Mouse (Mus musculus) cerebellum, postnatal 36 days (tissue): Measurements from ENCODE around the gene Samd8.
A peak's percentile ranks its signal among the peaks of the same experiment; 100 is the strongest.

ENCODE experiments used
- DNase-seq, 2 experiments: peaks; one replicate each; pipeline ENCODE4 v3.0.0; 2021 to 2022; ENCODE audit warnings: mixed read lengths in 2 of 2

The Samd8 gene

DNA sequence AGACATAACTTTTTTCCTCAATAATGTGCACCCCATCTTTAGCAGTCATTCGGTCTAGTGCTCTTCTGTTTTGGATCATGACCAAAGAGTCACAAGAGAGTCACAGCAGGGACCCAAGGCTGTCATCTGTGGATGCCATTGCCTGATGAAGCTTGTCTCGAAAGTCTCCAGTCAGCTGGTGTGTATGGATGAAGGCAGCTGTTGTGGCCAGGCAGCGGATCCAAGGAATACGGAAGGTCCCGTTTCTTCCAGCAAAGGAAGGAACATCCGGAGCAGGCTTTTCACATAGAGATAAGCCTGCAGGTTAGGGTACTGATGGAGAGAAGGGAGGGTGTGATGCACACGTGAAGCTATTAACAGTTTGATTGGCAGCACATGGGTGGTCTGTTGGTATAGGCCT is 51.3 kb downstream of the Samd8 start:
- DNase-seq = no peak

DNA sequence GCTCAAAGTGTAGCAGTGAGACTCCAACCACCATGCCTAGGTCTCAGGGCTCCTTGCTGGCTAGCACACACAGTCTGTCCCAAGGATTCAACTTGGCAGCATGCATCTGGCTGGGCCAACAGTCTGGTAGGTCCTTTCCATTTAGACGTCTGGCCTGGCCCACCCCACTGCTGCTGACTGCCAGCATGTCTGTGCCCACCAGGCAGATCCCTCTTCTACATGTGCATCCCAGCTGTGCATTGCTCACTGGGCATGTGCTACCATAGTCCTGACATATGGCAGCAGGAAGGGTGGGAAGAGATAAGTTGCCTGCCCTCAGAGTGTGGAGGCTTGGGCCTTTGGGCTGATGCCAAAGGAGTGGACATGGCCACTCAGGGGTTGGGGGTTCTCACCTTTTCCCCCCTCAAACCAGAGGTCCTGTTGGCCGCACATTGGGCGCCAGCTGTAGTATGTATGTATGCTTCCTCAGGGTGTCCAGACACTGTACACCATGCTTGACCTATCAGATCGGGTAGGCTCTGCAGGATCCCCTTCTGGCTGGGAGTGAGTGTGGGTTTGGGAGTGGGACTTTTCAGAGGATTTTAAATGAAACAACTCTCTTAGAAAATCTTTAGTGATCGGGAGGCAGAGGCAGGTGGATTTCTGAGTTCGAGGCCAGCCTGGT is 52.3 kb downstream of the Samd8 start:
- no peak for DNase-seq

DNA sequence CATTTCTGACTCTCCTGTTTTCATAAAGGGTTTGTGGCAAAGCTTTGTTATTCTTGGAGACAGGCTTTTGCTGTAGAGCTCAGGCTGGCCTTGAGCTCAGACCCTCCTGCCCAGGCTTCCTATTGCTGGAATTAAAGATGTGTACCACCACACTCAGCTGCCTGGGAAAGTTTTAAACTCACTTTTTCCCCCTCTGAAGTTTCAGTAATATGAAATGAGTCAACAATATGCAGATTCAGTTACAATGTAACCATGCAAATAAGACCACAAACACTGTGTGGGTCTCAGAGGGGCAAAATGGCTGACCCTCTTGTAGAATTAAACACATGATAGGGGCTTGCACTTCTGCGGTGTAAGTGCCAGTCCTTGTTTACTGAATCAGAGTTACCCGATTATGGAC is 55.9 kb downstream of the Samd8 start:
- DNase-seq = no peak

DNA sequence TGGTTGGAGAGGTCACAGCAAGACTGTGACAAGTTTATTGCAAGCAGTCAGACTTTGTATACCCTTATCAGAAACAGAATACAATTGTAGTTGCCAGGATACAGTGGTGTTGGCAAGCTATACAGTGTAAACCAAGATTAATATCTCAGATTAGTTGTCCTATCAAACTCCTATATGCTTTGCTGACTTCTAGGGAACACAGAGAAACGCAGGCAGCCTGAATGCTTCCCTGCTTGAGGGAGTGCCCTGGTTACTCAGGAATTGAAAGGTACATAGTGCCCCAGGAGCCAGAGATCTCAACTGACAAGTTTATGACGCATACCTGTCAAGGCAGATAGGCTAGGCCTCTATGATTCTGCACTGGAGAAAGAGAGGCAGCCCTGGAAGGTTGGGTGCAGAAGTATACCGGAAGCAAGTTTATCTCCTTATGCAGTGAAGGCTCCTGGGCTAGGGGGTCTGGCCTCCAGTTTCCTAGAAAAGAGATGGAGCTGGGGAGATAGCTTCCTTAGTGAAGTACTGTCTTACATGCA is 56.4 kb downstream of the Samd8 start:
- no peak for DNase-seq

DNA sequence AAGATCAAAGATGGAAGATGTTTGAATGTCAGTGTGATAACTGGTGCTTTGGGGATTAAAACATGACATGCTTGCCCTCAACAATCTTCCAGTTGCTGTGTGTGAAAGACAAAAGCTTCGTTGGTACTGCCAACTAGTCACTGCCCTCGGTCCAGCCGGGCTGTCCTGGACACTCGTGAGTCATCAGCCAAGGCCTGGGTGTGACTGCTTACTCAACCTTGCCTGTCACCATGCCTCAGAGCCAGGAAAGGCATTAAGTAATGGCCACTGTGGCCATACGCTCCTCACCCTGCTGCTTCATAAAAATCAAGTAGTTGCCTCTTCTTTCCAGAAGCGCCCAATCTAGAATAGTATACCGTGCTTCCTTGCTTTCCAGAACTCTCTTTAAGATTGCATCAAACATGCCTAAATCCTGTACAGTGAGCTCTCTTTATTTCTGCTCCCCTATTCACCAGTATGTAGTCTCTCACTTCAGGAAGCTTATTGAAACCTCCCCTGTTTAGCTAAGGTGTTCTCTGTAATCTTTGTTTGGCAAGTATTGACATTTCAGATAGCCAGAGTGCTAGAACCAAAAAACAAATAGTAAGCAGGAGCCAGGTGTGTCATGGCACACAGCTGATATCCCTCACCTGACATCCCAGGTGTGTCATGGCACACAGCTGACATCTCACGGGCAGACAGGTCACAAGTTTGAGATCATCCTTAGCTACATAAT is 58.0 kb downstream of the Samd8 start:
- DNase-seq = no peak

DNA sequence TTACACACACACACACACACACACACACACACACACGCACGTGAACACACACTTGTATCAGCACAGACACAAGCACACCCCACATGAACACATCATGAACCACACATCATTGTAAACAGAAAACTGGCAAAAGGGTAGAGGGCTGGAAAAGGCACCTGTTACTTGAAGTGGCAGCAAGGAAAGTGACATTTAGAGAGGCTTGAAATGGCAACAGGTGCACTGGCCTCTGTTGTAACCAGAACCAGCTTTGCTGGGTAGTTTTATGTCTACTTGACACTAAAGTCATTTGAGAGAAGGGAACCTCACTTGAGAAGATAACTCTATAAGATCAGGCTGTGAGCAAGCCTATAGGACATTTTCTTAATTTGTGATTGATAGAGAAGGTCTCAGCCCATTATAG is 59.1 kb downstream of the Samd8 start:
- no peak for DNase-seq

DNA sequence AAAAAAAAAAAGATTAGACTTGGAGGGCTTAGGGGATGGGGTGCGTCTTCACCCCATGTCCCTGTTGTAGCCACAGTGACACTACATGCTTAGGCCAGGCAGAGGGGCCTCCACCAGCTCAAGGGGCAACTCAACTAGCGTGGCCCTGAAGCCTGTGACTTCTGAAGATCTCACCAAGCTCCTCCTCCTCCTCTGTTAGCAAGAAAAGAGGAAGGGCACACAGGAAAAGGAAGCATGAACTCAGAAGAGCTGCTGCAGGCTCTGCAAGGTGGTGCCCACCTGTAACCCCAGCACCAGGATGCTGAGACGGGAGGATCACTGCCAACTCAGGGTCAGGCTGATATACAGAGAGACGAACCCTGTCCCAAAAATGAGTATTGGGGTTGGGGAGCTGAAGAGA is 61.0 kb downstream of the Samd8 start:
- DNase-seq = no peak

DNA sequence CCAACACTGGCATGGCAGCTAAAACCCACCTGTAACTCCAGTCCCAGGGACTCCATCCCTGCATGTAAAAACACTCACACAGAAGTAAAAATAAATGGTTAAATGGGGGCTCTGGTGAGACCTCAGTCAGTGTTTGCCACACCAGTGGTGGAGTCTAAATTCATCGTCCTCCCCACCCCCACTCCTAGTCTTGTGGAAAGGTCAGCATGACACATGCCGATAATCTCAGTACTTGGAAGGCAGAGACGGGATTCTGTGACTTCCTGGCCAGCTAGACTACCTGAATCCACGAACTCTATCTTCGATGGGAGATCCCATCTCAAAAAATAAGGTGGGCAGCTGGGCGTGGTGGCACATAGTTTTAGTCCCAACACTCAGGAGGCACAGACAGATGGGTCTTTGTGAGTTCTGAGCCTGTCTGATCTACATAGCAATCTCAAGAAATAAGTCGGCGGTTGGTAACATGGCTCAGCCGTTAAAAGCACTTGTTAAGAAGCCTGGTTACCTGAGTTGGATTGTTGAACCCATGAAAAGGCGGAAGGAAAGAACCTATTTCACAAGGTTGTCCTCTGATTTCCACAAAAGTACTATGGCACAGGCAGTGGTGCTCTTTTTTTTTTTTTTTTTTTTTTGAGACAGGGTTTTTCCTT is 61.5 kb downstream of the Samd8 start:
- no peak for DNase-seq

DNA sequence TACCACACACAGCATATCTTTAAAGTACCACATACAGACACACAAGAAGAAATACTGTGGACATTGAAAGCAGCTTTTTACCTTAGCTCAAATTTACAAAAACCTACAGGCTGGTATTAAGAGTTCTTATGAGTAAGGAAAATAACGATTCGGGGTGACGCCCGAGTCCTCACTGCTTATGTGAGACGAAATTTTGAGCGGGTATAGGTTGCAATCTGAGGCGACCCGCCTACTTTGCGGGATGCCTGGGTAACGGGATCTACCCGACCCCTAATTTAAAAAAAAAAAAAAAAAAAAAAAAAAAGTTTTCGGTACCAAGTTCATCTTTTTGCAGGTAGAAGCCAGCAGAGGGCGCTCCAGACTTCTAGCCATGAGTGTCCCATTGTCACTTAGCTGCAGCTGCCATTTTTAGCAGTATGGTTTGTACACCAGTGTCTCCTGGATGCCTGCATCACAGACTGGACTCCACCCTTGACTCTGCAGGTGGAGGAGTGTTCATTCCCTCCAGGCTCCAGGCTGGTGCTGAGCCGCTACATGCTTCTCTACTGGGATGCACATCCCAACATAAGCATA is 62.3 kb downstream of the Samd8 start:
- DNase-seq = peak; percentile 75 to 77

DNA sequence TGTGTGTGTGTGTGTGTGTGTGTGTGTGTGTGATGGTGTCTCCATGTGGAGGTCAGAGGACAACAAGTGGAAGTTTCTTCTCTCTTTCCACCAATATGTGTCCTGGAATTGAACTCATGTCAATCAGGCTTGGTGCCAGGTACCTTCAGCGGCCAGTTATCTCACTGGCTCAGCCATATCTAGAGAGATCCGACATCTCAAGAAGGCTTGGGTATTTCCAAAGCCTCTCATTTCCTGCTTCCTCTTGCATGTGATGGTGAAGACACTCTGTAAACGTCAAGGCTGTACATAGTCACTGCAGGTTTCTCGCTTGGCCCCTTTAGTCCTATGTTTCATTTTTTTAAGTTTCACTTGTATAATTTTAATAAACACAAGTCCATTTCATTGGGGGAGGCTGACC is 62.9 kb downstream of the Samd8 start:
- peak in 1 of 2 experiments; percentile 11 for DNase-seq

DNA sequence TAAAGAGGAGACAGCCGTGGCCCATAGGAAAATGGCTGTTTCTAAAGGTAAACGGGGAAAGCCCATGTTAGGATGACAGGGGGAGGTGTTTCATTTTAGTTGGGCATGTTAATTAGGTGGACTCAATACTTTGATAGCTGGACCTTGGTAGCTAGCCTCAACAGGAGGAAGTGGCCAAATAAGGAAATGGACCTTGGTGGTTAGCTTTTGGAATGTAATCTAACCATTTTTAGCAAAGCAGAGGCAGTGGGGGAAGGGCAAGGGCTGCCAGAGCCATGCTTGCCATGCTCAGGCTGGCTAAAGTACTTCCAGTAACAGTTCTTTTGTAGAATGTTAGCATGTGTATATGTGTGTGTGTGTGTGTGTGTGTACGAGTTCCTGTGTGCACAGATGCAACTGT is 63.5 kb downstream of the Samd8 start:
- DNase-seq = no peak

DNA sequence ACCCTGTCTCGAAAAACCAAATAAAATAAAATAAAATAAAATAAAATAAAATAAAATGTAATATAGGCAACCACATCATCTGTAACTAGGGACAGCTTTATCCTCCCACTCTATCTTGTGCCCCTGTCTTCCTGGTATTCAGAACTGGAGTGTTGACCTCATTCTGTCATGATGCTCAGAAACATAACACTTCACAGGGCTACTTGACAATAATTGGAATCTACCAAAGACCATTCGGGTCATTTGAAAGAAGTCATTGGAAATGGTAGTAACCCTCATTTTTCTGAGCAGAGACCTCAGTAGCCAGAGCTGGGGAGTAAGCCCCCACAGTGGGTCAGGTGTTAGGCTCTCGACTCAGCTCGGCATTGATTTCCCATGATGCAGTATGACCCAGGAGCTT is 64.3 kb downstream of the Samd8 start:
- DNase-seq = no peak

DNA sequence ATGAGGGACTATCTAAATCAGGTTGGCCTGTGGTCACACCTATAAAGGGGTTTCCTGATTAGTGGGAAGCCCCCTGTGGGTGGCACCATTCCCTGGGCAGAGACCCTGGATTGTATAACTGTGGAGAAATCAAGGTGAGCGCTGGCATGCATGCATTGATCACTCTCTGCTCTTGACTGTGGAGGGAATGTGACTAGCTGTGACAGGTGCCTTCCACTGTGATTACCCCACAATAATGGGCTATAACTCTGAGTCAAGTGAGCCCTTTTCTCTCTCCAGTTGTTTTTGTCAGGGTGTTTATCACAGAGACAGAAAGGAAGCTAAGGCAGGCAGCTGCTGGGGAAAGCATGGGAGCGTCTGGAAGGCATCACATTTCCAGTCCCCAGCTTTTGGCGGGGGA is 65.9 kb downstream of the Samd8 start:
- no peak for DNase-seq

DNA sequence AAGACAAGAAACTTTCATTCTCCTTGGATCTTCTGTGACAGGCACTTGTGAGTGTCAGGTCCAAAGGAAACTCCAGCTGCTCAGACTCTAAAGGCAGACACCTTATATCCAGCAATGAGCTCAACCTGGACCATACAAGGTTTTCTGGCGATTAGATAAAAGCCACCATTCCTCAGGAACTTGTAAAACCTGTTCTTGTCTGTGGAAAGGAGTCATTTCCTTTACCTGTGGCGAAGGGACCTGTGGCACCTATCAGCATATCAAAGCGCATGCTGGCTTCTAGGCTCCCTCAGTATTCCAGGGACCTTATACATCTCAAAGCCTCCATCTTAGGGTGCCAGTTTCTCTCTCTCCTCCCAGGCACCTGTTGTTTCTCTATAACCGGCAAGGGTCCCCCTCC is 67.1 kb downstream of the Samd8 start:
- no peak for DNase-seq

DNA sequence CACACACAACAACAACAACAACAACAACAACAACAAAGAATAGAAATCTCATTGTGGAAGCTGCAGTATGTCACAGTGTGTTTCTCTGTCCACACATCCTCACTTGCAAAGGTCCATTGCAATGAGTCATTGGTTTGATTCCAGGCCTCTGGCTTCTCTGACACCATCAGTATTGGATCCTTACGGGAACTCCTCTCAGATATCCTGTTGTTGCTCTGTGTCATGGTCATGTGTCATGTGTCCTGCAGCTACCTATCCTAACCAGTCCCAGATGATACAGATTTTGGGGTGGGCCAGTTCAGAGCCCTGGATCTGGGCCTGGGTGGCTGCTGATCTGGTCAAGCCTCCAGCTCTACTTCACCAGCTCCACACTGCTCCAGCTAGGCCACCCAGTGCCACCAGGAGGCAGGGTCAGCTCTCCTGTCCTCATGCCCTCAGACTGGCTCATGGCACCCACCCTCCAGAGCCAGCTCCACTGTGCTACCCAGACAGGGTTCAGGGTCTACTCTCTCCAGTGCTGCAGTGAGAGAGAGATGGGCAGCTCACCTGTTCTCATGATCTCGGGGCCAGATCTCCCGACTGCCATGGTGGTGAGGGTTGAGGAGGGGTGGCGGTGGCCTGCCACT is 70.7 kb downstream of the Samd8 start:
- DNase-seq = no peak

DNA sequence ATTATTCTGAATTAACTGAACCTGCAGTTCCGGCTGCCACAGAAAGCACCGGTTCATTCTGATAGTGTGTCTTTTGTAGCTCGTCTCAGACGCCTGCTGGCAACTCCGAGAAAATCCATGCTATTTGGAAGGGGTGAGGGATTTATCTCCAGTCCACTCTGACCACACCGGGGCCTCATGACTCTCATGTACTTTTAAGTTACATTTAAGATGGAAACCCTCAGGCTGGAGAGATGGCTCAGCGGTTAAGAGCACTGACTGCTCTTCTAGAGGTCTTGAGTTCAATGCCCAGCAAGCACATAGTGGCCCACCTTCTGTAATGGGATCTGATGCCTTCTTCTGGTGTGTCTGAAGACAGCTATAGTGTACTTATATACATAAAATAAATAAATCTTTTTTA is 72.0 kb downstream of the Samd8 start:
- no peak for DNase-seq

DNA sequence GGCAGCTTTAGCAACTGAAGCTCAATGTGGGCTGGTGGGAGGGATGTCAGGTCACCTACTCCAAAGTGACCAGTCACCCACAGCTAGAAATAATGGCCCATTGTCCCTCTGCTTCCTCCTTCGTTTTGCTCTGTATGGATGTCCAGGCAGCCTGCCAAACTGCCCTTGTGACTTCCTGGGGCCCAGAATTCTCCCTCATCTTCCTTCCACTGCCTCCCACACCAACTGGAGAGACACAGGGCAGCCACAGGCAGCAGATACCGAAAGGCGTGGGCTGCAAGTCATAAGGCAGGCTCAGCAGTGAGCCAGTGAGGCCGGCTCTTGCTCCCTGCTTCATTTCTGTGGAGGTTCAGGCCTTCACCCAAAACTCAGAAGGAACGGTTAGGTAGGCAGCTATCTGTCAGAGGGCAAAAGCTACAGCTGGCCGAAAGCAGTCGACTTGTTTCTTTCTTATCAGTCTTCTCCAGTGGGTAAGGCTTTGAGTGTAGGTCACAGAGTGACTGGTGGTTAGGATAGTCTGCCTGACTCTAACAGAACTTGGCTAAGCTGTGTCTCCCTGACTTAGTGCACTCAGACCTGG is 72.6 kb downstream of the Samd8 start:
- peak; percentile 51 to 67 for DNase-seq

DNA sequence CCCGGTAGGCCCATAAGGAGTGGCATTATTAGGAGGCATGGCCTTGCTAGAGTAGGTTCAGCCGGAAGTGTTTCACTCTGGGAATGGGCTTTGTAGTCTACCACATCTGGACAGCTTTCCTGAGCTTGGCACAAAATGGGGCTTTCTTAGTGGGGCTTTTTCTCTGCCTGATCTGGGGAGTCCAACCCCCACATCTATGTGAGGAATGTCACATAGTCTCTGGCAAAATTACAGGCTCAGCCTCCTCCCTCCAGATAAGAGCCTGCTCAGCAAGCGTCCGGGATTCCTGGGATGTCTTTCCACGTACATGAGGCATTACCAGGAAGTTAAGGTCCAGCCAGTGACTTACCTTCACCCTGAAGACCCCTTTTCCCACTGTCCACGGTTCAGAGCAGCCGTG is 73.6 kb downstream of the Samd8 start:
- no peak for DNase-seq

DNA sequence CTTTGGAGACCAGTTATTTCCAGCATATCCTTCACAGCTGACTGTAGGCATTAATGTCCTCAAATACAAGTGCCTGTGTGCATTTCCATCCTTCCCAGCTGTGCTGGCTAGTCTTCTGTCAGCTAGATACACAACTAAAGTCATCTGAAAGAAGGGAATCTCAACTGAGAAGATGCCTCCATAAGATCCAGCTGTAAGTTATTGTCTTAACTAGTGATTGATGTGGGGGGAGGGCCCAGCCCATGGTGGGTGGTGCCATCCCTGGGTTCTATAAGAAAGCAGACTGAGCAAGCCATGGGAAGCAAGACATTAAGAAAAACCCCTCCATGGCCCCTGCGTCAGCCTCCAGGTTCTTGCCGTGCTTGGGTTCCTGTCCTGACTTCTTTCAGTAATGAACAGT is 74.6 kb downstream of the Samd8 start, which contains the start of gene Vdac2:
Vdac2 (plus strand) TSS at position 301 of the 400 bp plus-strand sequence.
- no peak for DNase-seq

DNA sequence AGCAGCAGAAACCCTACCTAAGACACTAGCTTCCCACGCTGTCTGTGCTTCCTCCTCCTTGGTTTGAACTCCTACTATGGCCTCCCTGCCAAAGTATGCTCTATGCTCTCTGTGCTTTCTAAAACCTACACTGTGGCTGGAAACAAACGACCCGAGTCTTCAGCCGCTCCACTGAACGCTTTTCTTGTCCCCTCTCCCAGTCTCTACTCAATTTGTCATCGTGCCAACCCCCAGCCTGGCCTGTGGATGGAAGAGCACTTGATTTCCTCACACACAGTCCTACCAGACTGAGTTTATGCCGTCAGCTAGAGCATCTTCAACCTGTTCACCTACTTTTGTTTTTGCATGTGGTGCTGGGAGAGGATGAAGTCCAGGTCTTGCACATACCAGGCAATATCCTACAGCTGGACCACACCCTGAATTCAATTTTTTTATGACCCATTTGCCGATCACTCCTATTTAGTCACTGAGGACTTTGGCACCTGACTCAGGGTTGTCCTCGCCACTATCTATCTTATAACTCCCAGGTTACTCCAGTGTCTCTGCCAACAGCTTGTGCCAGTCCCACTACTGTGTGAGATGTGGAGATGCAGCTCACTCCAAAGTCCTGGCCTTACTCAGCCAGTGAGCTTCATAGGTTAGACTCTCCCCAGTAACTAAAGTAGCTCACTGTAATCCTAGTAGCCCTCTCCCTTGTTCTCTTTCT is 75.6 kb downstream of the Samd8 start:
- no peak for DNase-seq

DNA sequence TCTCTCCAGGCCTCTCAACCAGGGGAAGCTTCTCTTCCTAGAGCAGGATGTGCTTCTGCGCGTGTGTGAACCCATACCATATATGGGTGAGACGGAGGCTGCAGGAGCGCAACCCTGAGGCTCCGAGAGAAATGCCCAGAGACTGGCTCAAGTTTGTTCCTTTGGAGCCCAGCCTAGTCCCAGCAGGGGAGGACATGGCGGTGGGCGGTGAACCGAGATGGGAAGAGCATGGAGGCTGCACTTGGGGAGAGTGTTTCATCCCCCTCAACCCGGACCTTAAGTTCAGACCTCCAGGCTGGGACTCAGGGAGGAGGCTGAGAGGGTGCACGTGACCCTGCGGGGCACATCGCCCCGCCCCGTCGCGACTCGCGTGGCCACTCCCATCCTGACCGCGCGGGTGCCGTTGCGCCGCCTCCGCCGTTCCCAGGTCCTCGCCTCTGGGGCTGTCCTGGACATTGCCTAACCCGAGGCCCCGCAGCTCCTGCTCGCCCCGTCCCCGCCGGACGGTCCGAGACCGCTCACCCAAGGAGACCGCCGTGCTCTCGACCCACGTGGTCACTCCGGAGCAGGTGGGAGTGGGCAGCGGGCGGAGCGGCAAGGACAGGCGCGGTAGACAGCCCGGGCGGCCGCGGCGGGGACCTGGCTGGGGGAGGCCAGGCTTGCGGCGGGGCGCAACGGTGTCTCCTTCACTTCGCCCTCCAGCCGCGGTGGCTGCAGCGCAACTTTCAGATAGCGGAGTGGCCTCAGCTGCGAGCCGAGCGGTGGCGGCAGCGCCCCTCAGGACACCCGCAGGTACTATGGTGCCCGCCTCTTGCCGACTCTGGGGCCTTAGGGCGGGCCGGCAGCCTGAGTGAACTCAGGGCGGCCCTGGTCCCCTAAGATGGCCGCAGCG is 80.8 kb downstream of the Samd8 start:
- peak; percentile 95 to 96 for DNase-seq
